Comparison of ENCODE assay signal across 1 mouse cellular context in the genomic region with DNA sequence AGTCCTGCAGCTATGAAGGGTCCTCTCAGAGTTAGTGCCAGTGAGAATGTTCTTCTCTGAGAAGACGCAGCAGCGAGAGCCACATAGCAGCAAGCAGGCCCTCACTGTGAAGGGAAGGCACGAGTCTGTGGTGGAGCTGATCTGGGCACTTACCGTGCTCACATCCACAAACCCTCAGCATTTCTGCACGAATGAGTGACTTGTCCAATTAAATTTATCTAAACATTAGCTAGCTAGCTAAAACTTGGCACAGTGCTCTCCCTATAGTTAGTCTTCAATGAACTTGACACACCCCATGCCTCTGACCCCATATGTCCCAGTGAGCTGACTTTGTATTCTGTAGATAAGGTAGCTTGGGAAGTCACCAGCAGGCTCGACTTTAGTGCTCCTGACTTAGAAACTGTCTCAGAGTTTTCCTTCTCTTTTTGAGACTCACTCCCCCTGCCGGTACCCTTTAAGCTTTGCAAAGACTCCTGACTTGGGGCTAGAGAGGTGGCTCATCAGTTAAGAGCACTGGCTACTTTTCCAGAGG.
A peak's percentile ranks its signal among the peaks of the same experiment; 100 is the strongest.
TF ChIP-seq lines count a peak whose summit lies in the region.

No protein-coding gene starts in this region.

TF ChIP-seq in MEL, 35 proteins besides CTCF, POLR2A, EP300 and RAD21 (continued from another document):
- TF ChIP-seq GATA1 (IDR thresholded peaks at IDR 0.05; ENCODE audit: low read depth, low read length) (peak; percentile 49; the same call in 1 of the 2 replicates), BHLHE40 (IDR thresholded peaks at IDR 0.05; ENCODE audit: borderline replicate concordance, low read depth, low read length) (no peak)
TF ChIP-seq in MEL: peak in this region for 3.
